Comparison of ENCODE assay signal across 8 mouse cellular contexts in the genomic region with DNA sequence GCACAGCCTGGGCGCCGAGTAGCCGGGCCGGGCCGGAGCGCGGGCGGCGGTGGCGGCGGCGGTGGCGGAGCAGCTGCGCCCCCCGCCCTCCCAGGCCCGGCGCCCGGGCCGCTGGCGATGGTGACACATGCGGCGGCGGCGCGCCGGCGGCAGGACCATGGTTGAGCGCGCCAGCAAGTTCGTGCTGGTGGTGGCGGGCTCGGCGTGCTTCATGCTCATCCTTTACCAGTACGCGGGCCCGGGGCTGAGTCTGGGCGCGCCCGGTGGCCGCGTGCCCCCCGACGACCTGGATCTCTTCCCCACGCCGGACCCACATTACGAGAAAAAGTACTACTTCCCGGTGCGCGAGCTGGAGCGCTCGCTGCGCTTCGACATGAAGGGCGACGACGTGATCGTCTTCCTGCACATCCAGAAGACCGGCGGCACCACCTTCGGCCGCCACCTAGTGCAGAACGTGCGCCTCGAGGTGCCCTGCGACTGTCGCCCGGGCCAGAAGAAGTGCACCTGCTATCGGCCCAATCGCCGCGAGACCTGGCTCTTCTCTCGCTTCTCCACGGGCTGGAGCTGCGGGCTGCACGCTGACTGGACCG. TPM values are rescaled to one million over a fixed set of nuclear protein-coding genes. Genes with fewer than 3 reads are reported as not detected.
A peak's percentile ranks its signal among the peaks of the same experiment; 100 is the strongest.
DNase-seq lines count a peak whose midpoint lies in the region; ATAC-seq and TF ChIP-seq lines count a peak whose summit lies in the region.

No protein-coding gene starts in this region.

- H3K9me3 ChIP-seq in liver, postnatal 0 days (ENCODE audit: low read length): no peaks in the 10 kb centered on the region
- no peaks in the 10 kb centered on the region for H3K9me3 ChIP-seq in neural tube, embryonic 14.5 days (ENCODE audit: control insufficient read depth, low read length)

- TF ChIP-seq POLR2A in kidney, adult 2 months (IDR thresholded peaks at IDR 0.05; ENCODE audit: low read depth, low read length): no peak

- H3K27ac ChIP-seq in kidney, adult 2 months (ENCODE audit: insufficient read depth, low read depth, low read length): peak overlapping the region; percentile 44
- H3K27ac ChIP-seq in liver, postnatal 0 days (ENCODE audit: low read depth): peak overlapping the region; percentile 90
- peak overlapping the region; percentile 83 for H3K27ac ChIP-seq in neural tube, embryonic 14.5 days (ENCODE audit: low read depth, low read length)

- H3K27me3 ChIP-seq in kidney, adult 2 months (replicated peaks; ENCODE audit: control insufficient read depth, insufficient read depth, low read length): no peaks in the 10 kb centered on the region
- no peaks in the 10 kb centered on the region for H3K27me3 ChIP-seq in liver, postnatal 0 days (ENCODE audit: insufficient read depth, low read length)
- H3K27me3 ChIP-seq in neural tube, embryonic 14.5 days (ENCODE audit: control insufficient read depth, insufficient read depth, low read length): no peaks in the 10 kb centered on the region

- intact Hi-C loops in left cerebral cortex, postnatal 36 days (cut with DNase I): loop anchor here (10.0 kb wide), 2 partner anchors 186 to 194 kb away; no protein-coding TSS in a partner anchor

- no peaks in the 10 kb centered on the region for H3K36me3 ChIP-seq in kidney, adult 2 months (ENCODE audit: control insufficient read depth, insufficient read depth, low read length)
- peaks cover 18% of the 10 kb centered on the region for H3K36me3 ChIP-seq in liver, postnatal 0 days (replicated peaks; ENCODE audit: insufficient read depth, low read length)
- no peaks in the 10 kb centered on the region for H3K36me3 ChIP-seq in neural tube, embryonic 14.5 days (ENCODE audit: control insufficient read depth, insufficient read depth, low read length)

- H3K4me1 ChIP-seq in kidney, adult 2 months (ENCODE audit: control insufficient read depth, insufficient read depth, low read length): peaks cover 45% of the 10 kb centered on the region
- H3K4me1 ChIP-seq in liver, postnatal 0 days (ENCODE audit: insufficient read depth): peaks cover 59% of the 10 kb centered on the region
- peaks cover 47% of the 10 kb centered on the region for H3K4me1 ChIP-seq in neural tube, embryonic 14.5 days (ENCODE audit: control insufficient read depth, insufficient read depth, low read length)

- peak; percentile 28 for ATAC-seq in liver, postnatal 0 days
- peak; percentile 58 for ATAC-seq in neural tube, embryonic 14.5 days (ENCODE audit: low read depth)

- TF ChIP-seq CTCF in kidney, adult 2 months (conservative IDR thresholded peaks at IDR 0.05; ENCODE audit: insufficient read depth, insufficient read length, low read depth, low read length): no peak
- peak; percentile 26 for TF ChIP-seq CTCF in liver, postnatal 0 days (IDR thresholded peaks at IDR 0.05; ENCODE audit: low read depth)

- under 1% methylated on average over 68 of the region's 76 CpGs for WGBS in kidney, adult 2 months
- under 1% methylated on average over 59 of the region's 76 CpGs for WGBS in liver, postnatal 0 days (ENCODE audit: insufficient replicate concordance)
- WGBS in neural tube, embryonic 14.5 days: under 1% methylated on average over 53 of the region's 76 CpGs

- no peak for TF ChIP-seq EP300 in liver, postnatal 0 days (IDR thresholded peaks at IDR 0.05; ENCODE audit: low read depth)

- peak; percentile 39 for DNase-seq in left cerebral cortex, adult 11 months (ENCODE audit: low spot score)
- no peak for DNase-seq in left cerebral cortex, postnatal 36 days (ENCODE audit: low spot score in 2 of 2)
- DNase-seq in cerebellum, adult 18-20 months: peak; percentile 60 to 68
- DNase-seq in frontal cortex, postnatal 25 days (ENCODE audit: low spot score in 2 of 2): peak; percentile 39 to 47
- peak; percentile 55 for DNase-seq in kidney, adult 2 months
- peak; percentile 62 for DNase-seq in liver, postnatal 0 days
- peak; percentile 68 for DNase-seq in thymus, postnatal 25 days

- H3K9ac ChIP-seq in liver, postnatal 0 days (replicated peaks): peak overlapping the region; percentile 91
- H3K9ac ChIP-seq in neural tube, embryonic 14.5 days (replicated peaks; ENCODE audit: low read depth, low read length): peak overlapping the region; percentile 90

- H3K4me3 ChIP-seq in kidney, adult 2 months (ENCODE audit: insufficient read depth, low read depth, low read length): peak overlapping the region; percentile 60
- H3K4me3 ChIP-seq in liver, postnatal 0 days (ENCODE audit: low read depth, low read length): peak overlapping the region; percentile 93
- H3K4me3 ChIP-seq in neural tube, embryonic 14.5 days (ENCODE audit: low read depth, low read length): peak overlapping the region; percentile 86

- peak overlapping the region; percentile 91 for H3K4me2 ChIP-seq in liver, postnatal 0 days (ENCODE audit: low read depth, low read length)
- H3K4me2 ChIP-seq in neural tube, embryonic 14.5 days (ENCODE audit: low read depth, low read length): peak overlapping the region; percentile 98

RNA-seq across cellular contexts. Expression of a gene that starts 0.4 kb away (rescaled TPM):
- 10 to 100 TPM; 56.1 to 58.6 TPM for total RNA-seq in left cerebral cortex, postnatal 36 days (2021)
- 123 and 142 TPM in 2 replicates for polyA plus RNA-seq in kidney, adult 2 months (2012; rRNA removed)
- 12.8 and 13.3 TPM in 2 replicates for polyA plus RNA-seq in liver, postnatal 0 days (2015; fragmentation: Nextera tagmentation; extraction: Ambion mirVana)
- 17.7 and 18.1 TPM in 2 replicates for polyA plus RNA-seq in neural tube, embryonic 14.5 days (2014; fragmentation: Nextera tagmentation; extraction: Ambion mirVana)

Comparison
In these comparisons a context has a peak if more than half of its experiments do, and no peak if none do; other contexts are left out.
1. DNase-seq: peak in left cerebral cortex, adult 11 months (single experiment), cerebellum, adult 18-20 months (2 of 2), frontal cortex, postnatal 25 days (2 of 2), kidney, adult 2 months (single experiment), liver, postnatal 0 days (single experiment) and thymus, postnatal 25 days (single experiment); none in left cerebral cortex, postnatal 36 days (0 of 2).
2. Peak in every context shown above with its lines, with median percentiles within 50 percentile points of each other: H3K27ac ChIP-seq and H3K4me3 ChIP-seq.